Mouse (Mus musculus): ENCODE data around the gene Dcaf7. TPM values are rescaled to one million over a fixed set of nuclear protein-coding genes. Genes with fewer than 3 reads are reported as not detected.
A peak's percentile ranks its signal among the peaks of the same experiment; 100 is the strongest.
"Not testable (repeated sequence)": the region's sequence is repeated elsewhere in the genome, so short reads cannot be mapped to it uniquely, and the experiment has no call there.

Dcaf7 gene
- polyA plus RNA-seq, 1 experiment from 2014 or later: 43.8 TPM

DNA sequence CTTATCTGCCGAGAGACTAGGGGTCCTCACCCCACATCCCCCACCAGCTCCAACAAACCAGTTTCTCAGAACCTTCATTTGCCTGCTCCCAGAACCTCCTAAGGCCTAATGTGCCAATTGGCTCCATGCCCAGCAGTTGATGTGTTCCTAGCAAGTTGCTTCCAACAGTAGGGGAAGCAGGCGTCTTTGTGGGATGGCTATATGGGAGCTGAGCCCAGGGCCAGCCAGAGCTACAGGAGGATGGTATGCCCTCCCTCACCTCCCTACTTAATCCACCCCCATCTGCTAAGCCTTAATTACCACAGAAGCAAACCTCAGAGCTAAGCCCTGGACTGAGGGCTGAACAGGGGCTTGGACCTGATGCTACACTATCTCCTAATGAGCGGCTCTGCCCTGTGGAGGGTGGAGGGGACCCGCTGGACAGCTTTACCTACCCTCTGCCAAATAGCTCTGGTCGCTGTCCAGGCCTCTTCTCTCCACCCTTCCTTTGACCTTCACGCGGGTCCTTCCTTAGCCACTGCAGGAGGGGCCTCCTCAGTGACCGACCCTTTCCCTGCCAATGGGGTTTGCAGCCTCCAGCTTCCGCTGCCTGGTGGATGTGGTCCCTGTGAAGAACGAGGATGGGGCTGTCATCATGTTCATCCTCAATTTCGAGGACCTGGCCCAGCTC is 23.0 kb upstream of the Dcaf7 start:
- WGBS: 42% methylated on average over 11 of the region's 11 CpGs
- H3K27me3 ChIP-seq (replicated peaks): peaks cover 65% of the 10 kb centered on the region
- no peak overlapping the region for H3K9ac ChIP-seq
- H3K4me3 ChIP-seq: no peak overlapping the region
- H3K4me2 ChIP-seq: no peak overlapping the region
- no peak overlapping the region for H3K27ac ChIP-seq (replicated peaks)
- no peaks in the 10 kb centered on the region for H3K36me3 ChIP-seq
- H3K9me3 ChIP-seq: no peaks in the 10 kb centered on the region
- H3K4me1 ChIP-seq: peaks cover 14% of the 10 kb centered on the region
- ATAC-seq (ENCODE audit: extremely low read depth, insufficient number of reproducible peaks, low FRiP score, low TSS enrichment): no peak

DNA sequence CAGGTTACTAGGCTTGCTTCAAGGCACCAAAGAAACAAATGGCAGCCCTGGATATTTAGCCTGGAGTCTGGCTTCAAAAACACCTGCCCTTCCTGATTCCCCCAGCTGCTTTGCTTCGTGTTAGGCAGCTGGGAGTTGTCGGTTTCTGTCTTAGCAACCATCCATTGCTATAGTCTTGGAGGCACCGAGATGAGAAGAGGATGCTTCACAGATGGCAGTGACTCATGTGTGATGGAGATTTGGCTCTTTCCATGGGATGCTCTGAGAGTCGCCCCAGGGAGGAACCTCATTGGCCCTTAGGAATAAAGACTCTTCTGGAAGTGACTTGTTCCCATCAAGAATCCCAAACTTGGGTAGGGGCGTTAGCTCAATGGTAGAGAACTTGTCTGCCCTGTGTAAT is 20.2 kb upstream of the Dcaf7 start:
- H3K4me1 ChIP-seq: peaks cover 24% of the 10 kb centered on the region
- H3K4me2 ChIP-seq: no peak overlapping the region
- no peak for ATAC-seq (ENCODE audit: extremely low read depth, insufficient number of reproducible peaks, low FRiP score, low TSS enrichment)
- peaks cover 65% of the 10 kb centered on the region for H3K27me3 ChIP-seq (replicated peaks)
- H3K27ac ChIP-seq (replicated peaks): no peak overlapping the region
- H3K4me3 ChIP-seq: no peak overlapping the region
- WGBS: 69% methylated on average over 5 of the region's 5 CpGs
- H3K9me3 ChIP-seq: no peaks in the 10 kb centered on the region
- H3K36me3 ChIP-seq: no peaks in the 10 kb centered on the region
- no peak overlapping the region for H3K9ac ChIP-seq

DNA sequence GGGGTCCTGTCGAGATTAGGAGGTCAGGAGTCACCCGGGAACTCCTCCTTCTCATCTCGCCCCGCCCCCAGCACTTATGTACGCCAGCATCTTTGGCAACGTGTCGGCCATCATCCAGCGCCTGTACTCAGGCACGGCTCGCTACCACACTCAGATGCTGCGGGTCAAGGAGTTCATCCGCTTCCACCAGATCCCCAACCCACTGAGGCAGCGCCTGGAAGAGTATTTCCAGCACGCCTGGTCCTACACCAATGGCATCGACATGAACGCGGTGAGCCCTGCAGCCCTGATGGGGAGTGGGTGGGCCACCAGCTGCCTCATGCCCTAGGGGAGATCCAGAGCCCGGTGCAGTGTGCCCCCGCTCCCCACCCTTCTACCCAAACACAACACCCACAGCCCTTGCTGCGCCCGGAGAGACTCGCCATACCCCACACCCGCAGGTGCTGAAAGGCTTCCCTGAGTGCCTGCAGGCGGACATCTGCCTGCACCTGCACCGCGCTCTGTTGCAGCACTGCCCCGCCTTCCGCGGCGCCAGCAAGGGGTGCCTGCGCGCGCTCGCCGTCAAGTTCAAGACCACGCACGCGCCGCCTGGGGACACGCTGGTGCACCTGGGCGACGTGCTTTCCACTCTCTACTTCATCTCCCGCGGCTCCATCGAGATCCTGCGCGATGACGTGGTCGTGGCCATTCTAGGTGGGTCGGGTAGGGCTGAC is 16.5 kb upstream of the Dcaf7 start:
- H3K27me3 ChIP-seq (replicated peaks): peaks cover 76% of the 10 kb centered on the region
- H3K27ac ChIP-seq (replicated peaks): no peak overlapping the region
- H3K4me3 ChIP-seq: peak overlapping the region; percentile 42
- 2% methylated on average over 47 of the region's 50 CpGs for WGBS
- peak overlapping the region; percentile 47 for H3K9ac ChIP-seq
- no peaks in the 10 kb centered on the region for H3K36me3 ChIP-seq
- no peaks in the 10 kb centered on the region for H3K9me3 ChIP-seq
- peaks cover 10% of the 10 kb centered on the region for H3K4me1 ChIP-seq
- ATAC-seq (ENCODE audit: extremely low read depth, insufficient number of reproducible peaks, low FRiP score, low TSS enrichment): no peak
- peak overlapping the region; percentile 70 for H3K4me2 ChIP-seq

DNA sequence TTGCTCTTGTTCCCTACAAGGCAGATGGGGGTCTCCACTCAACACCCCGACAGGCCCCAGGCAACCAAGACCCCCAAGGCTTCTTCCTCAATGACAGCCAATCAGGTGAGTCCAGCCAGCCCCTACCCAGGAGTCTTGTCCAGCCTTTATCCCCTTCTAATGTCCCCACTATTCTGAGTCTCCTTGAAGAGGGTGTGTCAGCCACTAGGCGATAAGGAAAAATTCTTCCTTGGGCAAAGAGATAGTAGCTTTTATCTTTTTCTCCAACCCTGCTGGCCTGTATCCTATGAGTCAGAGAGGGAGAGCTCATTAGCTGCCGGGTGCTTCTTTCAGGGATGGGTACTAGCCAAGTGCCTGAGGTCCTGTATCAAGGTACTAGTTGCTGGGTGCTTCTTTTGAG is 10.9 kb upstream of the Dcaf7 start:
- Histone ChIP-seq H3K36me3 (no peaks in the 10 kb centered on the region), H3K4me2 (no peak overlapping the region), H3K27ac (replicated peaks) (no peak overlapping the region), H3K27me3 (replicated peaks) (peaks cover 38% of the 10 kb centered on the region), H3K9ac (no peak overlapping the region), H3K9me3 (no peaks in the 10 kb centered on the region), H3K4me3 (no peak overlapping the region), H3K4me1 (no peaks in the 10 kb centered on the region)
- 43% methylated on average over 3 of the region's 3 CpGs for WGBS
- ATAC-seq (ENCODE audit: extremely low read depth, insufficient number of reproducible peaks, low FRiP score, low TSS enrichment): no peak

DNA sequence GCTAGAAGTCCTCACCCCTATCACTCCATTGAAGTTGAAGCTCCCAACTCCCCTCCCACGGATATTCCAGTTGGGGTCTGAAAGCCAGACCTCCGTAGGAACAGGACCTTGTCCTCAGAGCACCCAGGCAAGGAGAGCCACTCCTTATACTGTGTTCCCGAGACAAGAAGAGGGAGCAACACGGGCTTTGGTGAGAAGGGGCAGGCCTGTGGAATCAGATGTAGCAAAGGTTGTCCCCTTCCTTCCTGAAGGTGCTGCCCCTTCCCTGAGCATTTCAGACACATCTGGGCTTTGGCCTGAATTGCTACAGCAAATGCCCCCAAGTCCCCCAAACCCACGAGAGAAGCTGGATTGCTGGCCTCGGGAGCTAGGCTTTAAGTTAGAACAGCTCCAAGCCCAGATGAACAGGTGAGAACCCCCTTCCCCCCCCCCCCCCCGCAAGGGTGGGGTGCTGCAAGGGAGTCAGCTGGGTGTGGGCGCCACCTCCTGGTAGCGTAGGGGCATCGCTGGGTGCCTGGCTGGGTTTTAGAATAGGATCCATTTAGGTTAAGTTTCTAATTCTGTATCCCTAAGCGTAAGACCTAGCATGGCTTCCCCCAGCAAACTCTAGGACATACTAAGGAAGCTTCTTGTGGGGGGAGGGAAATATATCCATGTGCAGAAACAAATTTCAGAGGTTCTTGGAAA is 10.1 kb upstream of the Dcaf7 start:
- H3K4me3 ChIP-seq: no peak overlapping the region
- no peaks in the 10 kb centered on the region for H3K36me3 ChIP-seq
- H3K4me2 ChIP-seq: no peak overlapping the region
- 22% methylated on average over 11 of the region's 11 CpGs for WGBS
- H3K9me3 ChIP-seq: no peaks in the 10 kb centered on the region
- no peak for ATAC-seq (ENCODE audit: extremely low read depth, insufficient number of reproducible peaks, low FRiP score, low TSS enrichment)
- H3K27me3 ChIP-seq (replicated peaks): peaks cover 30% of the 10 kb centered on the region
- H3K9ac ChIP-seq: no peak overlapping the region
- no peaks in the 10 kb centered on the region for H3K4me1 ChIP-seq
- H3K27ac ChIP-seq (replicated peaks): no peak overlapping the region

DNA sequence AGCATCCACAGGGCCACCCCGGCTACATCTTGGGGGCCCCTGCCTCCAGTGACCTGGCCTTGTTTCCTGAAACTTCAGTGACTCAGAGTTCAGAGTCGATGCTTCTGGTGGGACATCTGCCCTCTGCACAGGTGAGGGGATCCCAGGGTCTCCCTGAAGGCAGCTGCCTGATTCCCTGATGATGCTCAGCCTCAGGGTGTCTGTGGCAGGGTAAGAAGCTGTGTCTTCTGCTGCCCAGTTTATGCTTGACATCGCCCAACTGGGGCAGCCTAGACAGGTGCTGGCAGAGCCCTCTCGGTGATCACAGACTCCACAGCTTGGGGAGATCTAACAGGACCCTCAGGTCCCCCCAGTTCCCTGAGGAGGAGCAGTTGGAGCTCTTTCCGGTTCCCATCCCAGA is 9.1 kb upstream of the Dcaf7 start:
- peaks cover 20% of the 10 kb centered on the region for H3K27me3 ChIP-seq (replicated peaks)
- H3K4me1 ChIP-seq: no peaks in the 10 kb centered on the region
- 86% methylated on average over 5 of the region's 5 CpGs for WGBS
- H3K9ac ChIP-seq: no peak overlapping the region
- no peak overlapping the region for H3K27ac ChIP-seq (replicated peaks)
- H3K4me2 ChIP-seq: no peak overlapping the region
- no peaks in the 10 kb centered on the region for H3K36me3 ChIP-seq
- ATAC-seq (ENCODE audit: extremely low read depth, insufficient number of reproducible peaks, low FRiP score, low TSS enrichment): no peak
- no peak overlapping the region for H3K4me3 ChIP-seq
- H3K9me3 ChIP-seq: no peaks in the 10 kb centered on the region

DNA sequence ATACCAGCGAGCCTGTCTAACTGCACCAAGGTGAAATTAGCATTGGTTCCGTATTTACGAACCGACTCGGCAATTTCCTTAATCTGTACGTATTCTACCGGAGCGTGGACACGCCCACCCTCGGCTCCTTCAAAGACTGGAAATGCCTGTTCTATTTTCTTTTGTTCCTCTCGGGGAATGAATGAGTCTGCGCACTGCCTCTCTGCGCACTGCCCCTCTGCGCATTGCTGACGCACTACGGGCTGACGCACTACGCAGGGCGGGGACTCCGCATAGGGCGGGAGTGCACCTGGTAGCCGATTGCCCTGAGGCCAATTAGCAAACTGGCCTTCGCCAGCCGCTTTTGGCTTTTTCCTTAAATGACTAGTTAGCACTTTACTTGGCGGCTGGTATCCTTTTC is 4.6 kb upstream of the Dcaf7 start:
- whole genome bisulfite sequencing: 40% methylated on average over 12 of the region's 25 CpGs
- H3K4me2 ChIP-seq: peak overlapping the region; percentile 52
- not testable (repeated sequence) for ATAC-seq (ENCODE audit: extremely low read depth, insufficient number of reproducible peaks, low FRiP score, low TSS enrichment); H3K9me3 ChIP-seq; H3K36me3 ChIP-seq; H3K27me3 ChIP-seq (replicated peaks); H3K4me1 ChIP-seq; H3K27ac ChIP-seq (replicated peaks)
- peak overlapping the region; percentile 73 for H3K9ac ChIP-seq
- H3K4me3 ChIP-seq: peak overlapping the region; percentile 49

DNA sequence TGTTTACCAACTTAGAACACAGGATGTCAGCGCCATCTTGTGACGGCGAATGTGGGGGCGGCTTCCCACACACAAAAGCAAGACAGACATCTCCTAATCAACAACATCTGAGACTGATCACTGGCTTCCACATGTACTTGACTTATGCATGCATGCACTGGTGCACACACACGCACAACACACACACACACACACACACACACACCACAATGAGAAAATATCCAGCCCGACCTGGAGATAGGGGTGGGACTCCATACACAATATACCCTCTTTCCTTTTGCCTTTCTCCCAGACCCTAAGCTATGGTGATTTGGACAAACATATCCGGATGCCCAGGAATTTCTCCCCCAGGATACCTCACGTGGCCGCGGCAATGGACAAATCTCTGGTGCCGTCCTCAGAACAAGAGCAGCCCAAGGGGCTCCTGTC is 3.2 kb upstream of the Dcaf7 start:
- peak overlapping the region; percentile 75 for H3K27ac ChIP-seq (replicated peaks)
- no peaks in the 10 kb centered on the region for H3K36me3 ChIP-seq
- peaks cover 20% of the 10 kb centered on the region for H3K4me1 ChIP-seq
- H3K27me3 ChIP-seq (replicated peaks): no peaks in the 10 kb centered on the region
- peak overlapping the region; percentile 56 for H3K4me2 ChIP-seq
- ATAC-seq (ENCODE audit: extremely low read depth, insufficient number of reproducible peaks, low FRiP score, low TSS enrichment): no peak
- H3K4me3 ChIP-seq: peak overlapping the region; percentile 28
- no peaks in the 10 kb centered on the region for H3K9me3 ChIP-seq
- 35% methylated on average over 11 of the region's 11 CpGs for WGBS
- peak overlapping the region; percentile 65 for H3K9ac ChIP-seq

DNA sequence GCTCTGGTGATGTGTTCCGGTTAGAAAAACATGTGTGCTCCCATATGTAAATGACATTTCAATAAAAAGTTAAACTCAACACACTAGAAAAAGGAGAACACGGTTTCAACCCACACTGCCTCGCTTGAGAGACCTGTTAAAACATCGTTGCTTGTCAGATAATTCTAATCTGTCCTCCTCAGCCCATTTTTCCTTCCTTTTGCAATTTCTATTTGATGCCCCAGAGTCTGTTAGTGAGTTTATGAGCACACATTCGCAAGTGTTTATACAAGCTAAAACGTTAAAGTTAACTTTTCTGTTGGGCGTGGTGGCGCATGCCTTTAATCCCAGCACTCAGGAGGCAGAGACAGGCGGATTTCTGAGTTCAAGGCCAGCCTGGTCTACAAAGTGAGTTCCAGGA is 1.7 kb upstream of the Dcaf7 start:
- Histone ChIP-seq H3K4me3 (no peak overlapping the region), H3K9me3 (no peaks in the 10 kb centered on the region), H3K4me1 (peaks cover 33% of the 10 kb centered on the region), H3K4me2 (no peak overlapping the region), H3K27me3 (replicated peaks) (no peaks in the 10 kb centered on the region), H3K27ac (replicated peaks) (no peak overlapping the region), H3K9ac (no peak overlapping the region), H3K36me3 (peaks cover 6% of the 10 kb centered on the region; the same call in 1 of the 2 replicates)
- WGBS: 77% methylated on average over 9 of the region's 9 CpGs
- no peak for ATAC-seq (ENCODE audit: extremely low read depth, insufficient number of reproducible peaks, low FRiP score, low TSS enrichment)

DNA sequence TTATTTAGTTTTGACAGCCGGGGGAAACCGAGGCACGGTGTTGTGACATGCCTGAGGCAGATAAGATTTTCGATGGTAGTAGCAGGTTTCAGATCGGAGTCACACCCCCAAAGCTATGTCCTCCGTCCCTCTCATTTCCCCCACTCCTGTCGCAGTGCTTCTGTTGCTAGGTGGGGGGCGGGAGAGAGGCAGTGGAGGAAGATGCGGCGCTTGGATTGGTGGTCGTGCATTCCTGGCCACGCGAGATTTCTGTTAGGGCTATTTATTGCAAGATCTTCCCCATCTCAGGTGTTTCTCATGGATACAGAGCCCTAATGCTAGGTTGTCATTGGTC is 713 bp downstream of the Dcaf7 start:
- H3K4me2 ChIP-seq: peak overlapping the region; percentile 96
- H3K4me1 ChIP-seq: peaks cover 33% of the 10 kb centered on the region
- 0% methylated on average over 13 of the region's 13 CpGs for WGBS
- no peaks in the 10 kb centered on the region for H3K9me3 ChIP-seq
- peak overlapping the region; percentile 93 for H3K9ac ChIP-seq
- no peaks in the 10 kb centered on the region for H3K27me3 ChIP-seq (replicated peaks)
- peaks cover 6% of the 10 kb centered on the region; the same call in 1 of the 2 replicates for H3K36me3 ChIP-seq
- ATAC-seq (ENCODE audit: extremely low read depth, insufficient number of reproducible peaks, low FRiP score, low TSS enrichment): no peak
- peak overlapping the region; percentile 89 for H3K27ac ChIP-seq (replicated peaks)
- peak overlapping the region; percentile 90 for H3K4me3 ChIP-seq

DNA sequence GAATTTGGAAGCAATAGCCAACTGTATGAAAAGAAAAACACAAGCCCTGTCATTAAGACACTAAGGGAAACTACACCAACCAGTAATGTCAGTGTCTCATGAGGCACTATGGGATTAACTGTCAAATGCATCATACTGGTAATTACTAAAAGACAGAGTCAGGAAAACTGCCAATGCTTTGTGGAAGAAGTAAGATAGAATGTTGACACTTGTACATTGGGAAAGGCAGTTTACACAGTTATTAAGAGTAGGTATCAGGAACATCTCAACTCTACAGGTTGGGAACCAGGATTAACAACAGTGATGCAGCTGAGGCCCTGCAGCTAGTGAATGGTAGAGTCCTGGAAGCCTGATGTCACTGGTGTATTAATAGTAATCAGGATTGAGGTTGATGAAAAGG is 7.7 kb downstream of the Dcaf7 start:
- peaks cover 32% of the 10 kb centered on the region for H3K36me3 ChIP-seq
- no peak for ATAC-seq (ENCODE audit: extremely low read depth, insufficient number of reproducible peaks, low FRiP score, low TSS enrichment)
- H3K4me2 ChIP-seq: no peak overlapping the region
- no peak overlapping the region for H3K4me3 ChIP-seq
- H3K9ac ChIP-seq: no peak overlapping the region
- no peak overlapping the region for H3K27ac ChIP-seq (replicated peaks)
- H3K27me3 ChIP-seq (replicated peaks): no peaks in the 10 kb centered on the region
- H3K4me1 ChIP-seq: peaks cover 12% of the 10 kb centered on the region; the same call in 1 of the 2 replicates
- H3K9me3 ChIP-seq: no peaks in the 10 kb centered on the region
